Mouse (Mus musculus) gastrocnemius, postnatal 4 days (tissue): Measurements from ENCODE around the gene Opa3. TPM values are rescaled to one million over a fixed set of nuclear protein-coding genes. Genes with fewer than 3 reads are reported as not detected.

Experiments
- DNase-seq, 2 experiments: peaks; one replicate each; pipeline ENCODE4 v3.0.0; 2021 to 2022; ENCODE audit warnings: low spot score in 2 of 2, mixed read lengths in 2 of 2
- total RNA-seq, 2 experiments: library from RNA; stranded (reverse); gene quantifications; 2 replicates each; pipeline ENCODE4 v1.2.3; 2021

Opa3 gene
- total RNA-seq, 2 experiments from 2014 or later, result 30.7 to 31.3 TPM

DNA sequence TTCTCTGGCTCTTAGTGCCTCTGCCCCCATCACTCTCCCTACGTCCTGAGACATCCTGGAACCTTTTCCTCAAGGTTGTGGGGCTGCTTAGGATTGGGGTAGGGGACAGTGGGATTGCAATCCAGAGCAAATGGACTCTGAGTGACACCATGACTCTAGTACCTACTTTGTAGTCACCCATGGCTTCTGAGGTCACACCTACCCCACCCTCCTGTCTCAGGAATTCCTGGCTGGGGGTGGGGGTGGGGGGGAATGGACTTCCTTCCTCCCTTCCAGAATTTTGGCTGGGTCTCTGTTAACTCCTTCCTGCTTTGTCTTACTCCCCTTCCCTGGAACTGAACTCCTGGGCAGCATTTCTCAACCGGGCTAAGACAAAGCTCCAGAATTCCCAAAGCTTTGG, 14.7 kb upstream of the Opa3 start:
- no peak for DNase-seq

- DNase-seq, result no peak
Observed at GRCm38 (mm10) chr7:19214369-19214768, 13.8 kb upstream of the Opa3 start.

GRCm38 (mm10) chr7:19214940-19215339, 13.2 kb upstream of the Opa3 start:
- no peak for DNase-seq

DNA sequence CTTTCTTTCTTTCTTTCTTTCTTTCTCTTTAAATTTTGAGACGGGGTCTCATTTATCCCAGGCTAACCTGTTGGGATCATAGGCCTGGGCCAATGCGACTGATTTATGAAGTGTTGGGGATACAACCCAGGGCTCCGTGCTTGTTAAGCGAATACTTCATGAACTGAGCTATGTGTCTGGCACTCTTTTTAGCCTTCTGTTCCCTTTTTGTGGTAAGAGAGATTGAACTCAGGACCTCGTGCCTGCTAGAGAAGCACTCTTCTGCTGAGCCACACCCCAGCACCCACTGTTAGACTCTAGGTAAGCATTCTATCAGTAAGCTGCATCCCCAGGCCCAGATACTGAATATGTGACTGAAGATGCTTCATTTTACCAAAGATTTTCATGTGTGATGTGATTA, 10.6 kb upstream of the Opa3 start:
- DNase-seq, result no peak

DNA sequence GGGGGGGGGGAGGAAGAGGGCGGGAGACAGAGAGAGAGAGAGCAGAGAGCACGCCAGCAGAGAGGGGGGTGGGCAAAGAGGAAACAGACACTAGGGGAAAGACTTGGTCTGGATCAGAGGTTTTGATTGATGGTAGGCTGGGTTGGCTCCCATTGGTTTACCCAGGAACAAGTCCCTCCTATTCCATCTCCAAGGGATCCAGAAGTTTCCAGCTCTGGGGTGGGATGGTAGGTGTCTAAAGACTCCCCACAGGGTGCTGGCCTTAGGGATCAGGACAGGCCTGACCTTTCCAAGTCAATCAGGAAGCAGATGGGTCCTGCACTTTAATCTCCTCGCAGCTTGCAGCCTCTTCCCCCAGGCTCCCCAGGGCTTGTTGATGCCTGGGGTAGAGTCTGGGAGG, 10.2 kb upstream of the Opa3 start:
- no peak for DNase-seq

DNA sequence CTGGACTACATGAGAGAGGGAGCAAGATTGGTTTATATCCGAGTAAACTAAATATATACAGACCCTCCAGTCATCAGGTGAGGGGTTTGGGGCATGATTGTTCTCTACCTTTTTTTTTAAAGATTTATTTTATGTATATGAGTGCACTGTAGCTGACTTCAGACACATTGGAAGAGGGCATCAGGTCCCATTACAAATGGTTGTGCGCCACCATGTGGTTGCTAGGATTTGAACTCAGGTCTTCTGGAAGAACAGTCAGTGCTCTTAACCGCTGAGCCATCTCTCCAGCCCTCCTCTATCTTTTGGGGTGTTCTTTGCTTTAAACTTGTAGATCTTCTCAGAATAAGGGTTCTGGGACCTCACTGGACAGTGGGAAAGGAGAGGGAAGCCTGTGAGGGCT, 8.1 kb upstream of the Opa3 start:
- no peak for DNase-seq

DNA sequence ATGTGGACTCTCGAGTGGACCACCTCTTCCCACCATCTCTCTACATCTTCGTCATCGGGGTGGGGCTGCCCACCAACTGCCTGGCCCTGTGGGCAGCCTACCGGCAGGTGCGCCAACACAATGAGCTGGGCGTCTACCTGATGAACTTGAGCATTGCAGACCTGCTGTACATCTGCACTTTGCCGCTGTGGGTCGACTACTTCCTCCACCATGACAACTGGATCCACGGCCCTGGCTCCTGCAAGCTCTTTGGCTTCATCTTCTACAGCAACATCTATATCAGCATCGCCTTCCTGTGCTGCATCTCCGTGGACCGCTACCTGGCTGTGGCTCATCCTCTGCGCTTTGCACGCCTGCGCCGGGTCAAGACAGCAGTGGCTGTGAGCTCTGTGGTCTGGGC, 5.9 kb upstream of the Opa3 start:
- DNase-seq, result no peak

DNA sequence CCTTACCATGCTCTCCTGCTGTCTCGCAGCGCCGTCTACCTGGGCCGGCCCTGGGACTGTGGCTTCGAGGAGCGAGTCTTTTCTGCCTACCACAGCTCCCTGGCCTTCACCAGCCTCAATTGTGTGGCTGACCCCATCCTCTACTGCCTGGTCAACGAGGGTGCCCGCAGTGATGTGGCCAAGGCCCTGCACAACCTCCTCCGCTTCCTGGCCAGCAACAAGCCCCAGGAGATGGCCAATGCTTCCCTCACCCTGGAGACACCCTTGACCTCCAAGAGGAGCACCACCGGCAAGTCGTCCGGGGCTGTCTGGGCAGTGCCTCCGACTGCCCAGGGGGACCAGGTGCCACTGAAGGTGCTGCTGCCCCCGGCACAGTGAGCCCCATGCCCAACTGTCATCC, 5.3 kb upstream of the Opa3 start:
- no peak for DNase-seq

DNA sequence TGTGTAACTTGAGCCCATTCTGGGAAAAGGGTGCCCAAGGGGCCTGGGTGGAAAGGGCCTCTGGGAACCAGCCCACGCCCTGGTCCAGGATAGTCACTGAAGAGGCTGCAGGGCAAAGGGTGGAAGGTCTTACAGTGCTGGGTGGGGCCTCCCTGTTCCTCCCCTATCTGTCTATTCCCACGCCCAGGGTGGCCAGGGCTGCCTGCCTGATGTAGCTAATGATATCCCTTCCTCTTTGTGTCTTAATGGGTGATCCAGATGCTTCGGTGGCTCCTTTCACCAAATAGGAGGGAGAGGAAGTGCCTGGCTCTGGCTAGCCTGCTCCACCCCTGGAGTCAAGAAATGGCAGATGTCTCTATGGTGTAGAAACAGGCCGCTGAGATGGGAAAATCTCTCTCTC, 3.2 kb upstream of the Opa3 start:
- DNase-seq, result no peak

GRCm38 (mm10) chr7:19226817-19227797, 1.0 kb upstream of the Opa3 start:
- DNase-seq, result peak in 1 of 2 experiments; percentile 35

DNA sequence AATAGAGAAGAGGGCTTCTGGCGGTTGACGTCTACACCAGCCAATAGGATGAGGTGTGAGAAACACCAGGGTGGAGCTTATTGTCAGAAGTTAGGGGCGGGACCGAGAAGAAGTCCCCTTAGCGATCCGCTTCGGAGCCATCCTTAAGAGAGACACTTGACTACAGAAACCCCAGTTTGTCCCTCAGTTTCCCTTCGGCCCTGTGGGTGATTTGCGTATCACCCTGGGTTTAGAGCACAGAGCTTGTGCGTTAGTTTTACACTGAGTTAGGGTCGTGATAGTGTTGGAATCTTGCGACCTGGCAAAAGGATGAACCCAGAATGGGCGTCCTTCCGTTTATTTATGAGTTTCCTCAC, 637 bp downstream of the Opa3 start:
- DNase-seq, result no peak

DNA sequence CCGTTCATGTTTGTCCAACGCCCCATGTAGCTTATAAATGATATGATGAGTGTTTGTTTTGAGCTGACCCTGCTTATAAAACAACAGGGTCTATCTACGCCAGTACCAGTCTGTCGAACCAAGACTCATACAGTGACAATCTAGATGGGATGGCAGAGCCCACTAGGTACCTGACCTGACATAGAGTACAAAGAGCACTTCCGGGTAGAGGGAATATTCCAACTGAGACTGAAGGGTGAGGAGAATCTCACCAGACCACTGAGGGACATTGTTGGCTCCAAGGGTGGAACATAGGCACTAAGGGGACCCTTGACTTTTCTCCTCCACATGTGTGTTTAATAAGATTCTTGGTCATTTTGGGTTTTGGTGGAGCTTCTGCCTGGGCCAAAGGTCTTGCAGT, 1.3 kb downstream of the Opa3 start:
- no peak for DNase-seq

- no peak for DNase-seq
Observed at GRCm38 (mm10) chr7:19230041-19230580, 2.0 kb downstream of the Opa3 start.

DNA sequence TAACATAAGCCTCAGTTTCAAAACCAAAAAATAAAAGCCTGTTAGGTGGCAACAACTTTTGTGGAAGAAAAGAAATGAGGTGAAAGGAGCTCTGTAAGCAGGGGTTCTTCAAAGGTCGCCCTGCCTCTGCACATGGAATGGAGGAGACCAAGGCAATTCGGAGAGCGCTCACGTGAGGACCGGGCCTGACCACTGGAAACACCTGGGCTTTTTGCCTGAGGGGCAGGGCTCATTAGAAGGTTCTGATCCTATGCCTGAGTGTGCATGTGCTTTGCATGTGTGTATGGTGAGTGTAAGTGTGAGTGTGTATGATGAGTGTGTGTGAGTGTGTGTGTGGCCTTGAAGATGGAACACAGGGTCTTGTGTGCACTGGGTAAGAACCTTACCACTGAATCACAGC, 2.8 kb downstream of the Opa3 start:
- no peak for DNase-seq

DNA sequence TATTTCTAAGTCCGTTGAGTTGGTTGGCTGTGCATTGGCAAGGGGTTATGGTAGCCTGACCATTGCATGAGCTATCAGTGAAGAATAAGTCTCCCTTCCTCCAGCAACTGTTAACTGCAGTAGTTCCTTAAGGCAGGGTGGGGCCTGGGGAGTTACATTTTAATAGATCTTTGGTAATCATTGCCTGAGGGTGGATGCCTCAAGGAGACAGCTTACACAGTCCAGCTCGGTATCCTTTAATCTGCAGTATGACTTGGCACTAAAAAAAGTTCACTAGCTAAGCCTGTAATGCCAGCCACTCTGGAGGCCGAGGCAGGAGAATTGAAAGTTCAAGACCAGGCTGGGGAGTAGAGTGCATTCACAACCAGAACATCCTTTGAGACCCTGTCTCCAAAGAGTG, 3.7 kb downstream of the Opa3 start:
- no peak for DNase-seq

DNA sequence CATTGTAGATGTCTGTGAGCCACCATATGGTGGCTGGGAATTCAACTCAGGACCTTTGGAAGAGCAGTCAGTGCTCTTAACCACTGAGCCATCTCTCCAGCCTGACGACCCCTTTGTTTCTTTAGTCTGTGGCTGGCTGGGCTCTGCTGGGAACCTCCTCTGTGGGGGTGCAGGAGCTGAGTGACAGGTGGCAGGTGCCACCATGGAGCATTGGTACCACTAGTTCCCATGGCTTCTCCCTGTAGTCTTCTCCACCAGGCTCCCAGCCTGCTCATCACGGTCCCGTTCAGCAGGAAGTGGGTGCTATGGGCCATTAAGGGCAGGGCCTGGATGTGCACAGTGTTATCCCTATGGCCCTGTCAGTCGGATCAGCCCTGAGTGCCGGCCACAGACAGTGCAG, 6.5 kb downstream of the Opa3 start:
- no peak for DNase-seq

GRCm38 (mm10) chr7:19235092-19235671, 7.0 kb downstream of the Opa3 start:
- DNase-seq, result no peak

DNA sequence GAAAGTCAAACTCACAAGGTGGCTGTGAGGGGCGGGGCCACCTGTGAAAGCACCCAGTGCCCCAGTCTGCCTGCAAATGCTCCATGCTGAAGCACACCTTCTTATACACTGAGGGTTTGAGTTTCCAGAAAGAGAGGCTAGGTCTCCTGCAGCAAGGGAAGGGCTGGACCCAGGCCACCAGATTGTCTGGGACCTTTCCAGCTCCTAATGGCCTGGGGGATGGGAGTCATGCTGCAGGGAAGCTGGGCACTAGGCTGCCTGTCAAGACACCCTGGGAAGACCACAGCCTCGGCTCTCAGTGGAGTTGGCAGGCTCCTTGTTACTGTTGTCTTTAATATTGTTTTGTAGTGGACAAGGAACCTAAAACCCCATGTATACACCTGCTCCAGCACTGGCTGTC, 8.3 kb downstream of the Opa3 start:
- no peak for DNase-seq

DNA sequence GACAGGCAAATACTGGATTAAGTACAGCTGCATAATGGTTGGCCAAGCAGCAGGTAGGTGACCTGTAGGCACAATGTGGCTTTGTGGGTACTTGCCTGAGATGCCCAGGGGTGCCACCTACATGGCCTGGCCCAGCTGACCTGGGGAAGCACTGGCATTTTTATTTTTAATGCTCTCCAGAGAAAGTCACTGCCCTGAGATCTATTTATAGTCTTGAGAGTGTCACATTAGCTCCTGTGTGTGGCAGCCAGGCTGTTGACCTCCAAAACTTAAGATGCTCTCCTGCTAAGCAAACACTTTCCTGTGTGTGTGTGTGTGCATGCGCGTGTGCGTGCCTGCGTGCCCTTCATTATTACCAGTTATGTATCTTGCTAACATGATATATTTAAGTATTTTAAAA, 10.2 kb downstream of the Opa3 start:
- no peak for DNase-seq

GRCm38 (mm10) chr7:19239423-19239822, 11.3 kb downstream of the Opa3 start:
- DNase-seq, result peak; percentile 79 to 86

- DNase-seq, result no peak
Observed at GRCm38 (mm10) chr7:19239986-19240385, 11.9 kb downstream of the Opa3 start.

GRCm38 (mm10) chr7:19240905-19241463, 12.8 kb downstream of the Opa3 start:
- DNase-seq, result no peak
